Mouse (Mus musculus) lung, adult 2 months (tissue): ENCODE measurements at regions not wholly inside any gene's neighbourhood (a gene's known extent, or its start where the extent isn't known, plus 50 kb on each side); places are given as distances from the start of the nearest gene placed in this dataset.

ENCODE experiments used
- CTCF ChIP-seq: fragments of 200-500 bp; IDR thresholded peaks from 2 replicates; pipeline ENCODE4 v1.5.1; 2011; ENCODE audit warnings: mild to moderate bottlenecking, low read length, control low read depth; ENCODE audit not compliant: insufficient read depth
- POLR2A ChIP-seq: fragments of 200-500 bp; IDR thresholded peaks from 2 replicates; pipeline ENCODE4 v1.6.1; 2011; ENCODE audit warnings: low read depth, mild to moderate bottlenecking, control low read depth, low read length, borderline replicate concordance; ENCODE audit errors: extremely low read depth

DNA sequence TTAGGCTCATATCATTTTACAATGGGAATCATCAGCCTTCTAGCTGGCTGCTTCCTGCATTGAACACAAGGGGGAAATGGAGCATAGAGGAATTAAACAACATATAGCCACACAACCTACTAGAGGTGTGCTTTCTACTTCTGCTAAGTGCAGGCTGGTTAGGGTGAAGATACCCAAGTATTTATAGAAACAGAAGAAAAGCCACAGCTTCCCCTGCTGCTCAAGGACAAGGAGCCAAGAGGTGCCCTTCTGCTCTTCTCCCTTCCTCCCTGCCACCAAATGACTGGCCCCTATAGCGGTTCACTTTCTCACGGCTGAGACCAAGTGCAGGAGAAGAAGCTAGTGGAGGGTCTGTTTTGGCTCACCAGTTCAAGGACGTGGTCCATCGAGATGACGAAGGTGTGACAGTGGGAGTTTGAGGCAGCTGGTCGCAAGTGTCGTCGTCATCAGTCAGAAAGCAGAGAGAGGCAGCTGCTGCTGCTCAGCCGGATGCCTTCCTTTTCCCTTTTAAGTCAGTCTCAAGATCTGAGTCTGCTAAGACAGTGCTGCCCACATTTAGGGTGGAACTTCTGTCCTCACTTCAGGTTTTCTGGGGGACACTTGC is 134.0 kb upstream of the D7Ertd443e start:
- TF ChIP-seq CTCF (no peak), POLR2A (no peak)
